Mouse (Mus musculus): Measurements from ENCODE around the gene Rpl37. TPM values are rescaled to one million over a fixed set of nuclear protein-coding genes. Genes with fewer than 3 reads are reported as not detected.

Gene Rpl37
- polyA plus RNA-seq, 1 experiment from 2014 or later, result 573 TPM

GRCm38 (mm10) chr15:5144021-5144778 lies 27.8 kb downstream of the Rpl37 start:
- Histone ChIP-seq H3K9ac (replicated peaks; ENCODE audit: low read depth) (peak overlapping the region; percentile 75), H3K27ac (ENCODE audit: low read length) (peak overlapping the region; percentile 78), H3K36me3 (ENCODE audit: insufficient read depth, low read length) (no peaks in the 10 kb centered on the region), H3K9me3 (ENCODE audit: low read length) (no peaks in the 10 kb centered on the region), H3K4me1 (ENCODE audit: insufficient read depth, low read depth, low read length) (no peaks in the 10 kb centered on the region; the same call in 1 of the 2 replicates), H3K4me2 (replicated peaks; ENCODE audit: low read depth, low read length) (peak overlapping the region; percentile 81), H3K27me3 (replicated peaks; ENCODE audit: insufficient read depth, low read length) (no peaks in the 10 kb centered on the region), H3K4me3 (ENCODE audit: low read depth, low read length) (peak overlapping the region; percentile 97)
- WGBS, result 2% methylated on average over 43 of the region's 61 CpGs
- TF ChIP-seq CTCF (IDR thresholded peaks at IDR 0.05) (peak; percentile 48), EP300 (IDR thresholded peaks at IDR 0.05) (no peak)
- DNase-seq (ENCODE audit: low spot score) (peak; percentile 50), ATAC-seq (peak; percentile 79)

GRCm38 (mm10) chr15:5145196-5145945 lies 28.9 kb downstream of the Rpl37 start:
- Histone ChIP-seq H3K27me3 (replicated peaks; ENCODE audit: insufficient read depth, low read length) (no peaks in the 10 kb centered on the region), H3K4me2 (replicated peaks; ENCODE audit: low read depth, low read length) (0 out of 2 replicates have a peak overlapping the region, but pooled peaks have one; percentile 81), H3K27ac (ENCODE audit: low read length) (no peak overlapping the region), H3K4me3 (ENCODE audit: low read depth, low read length) (no peak overlapping the region), H3K4me1 (ENCODE audit: insufficient read depth, low read depth, low read length) (no peaks in the 10 kb centered on the region; the same call in 1 of the 2 replicates), H3K9ac (replicated peaks; ENCODE audit: low read depth) (no peak overlapping the region), H3K36me3 (ENCODE audit: insufficient read depth, low read length) (no peaks in the 10 kb centered on the region), H3K9me3 (ENCODE audit: low read length) (no peaks in the 10 kb centered on the region)
- ATAC-seq (no peak), DNase-seq (ENCODE audit: low spot score) (no peak)
- TF ChIP-seq EP300 (IDR thresholded peaks at IDR 0.05) (no peak), CTCF (IDR thresholded peaks at IDR 0.05) (no peak)
- 38% methylated on average over 9 of the region's 9 CpGs for whole genome bisulfite sequencing

GRCm38 (mm10) chr15:5149187-5149586 lies 32.7 kb downstream of the Rpl37 start:
- TF ChIP-seq CTCF (IDR thresholded peaks at IDR 0.05), result no peak
- TF ChIP-seq EP300 (IDR thresholded peaks at IDR 0.05), result no peak
- H3K4me2 ChIP-seq (replicated peaks; ENCODE audit: low read depth, low read length), result no peak overlapping the region
- no peak overlapping the region for H3K4me3 ChIP-seq (ENCODE audit: low read depth, low read length)
- H3K9ac ChIP-seq (replicated peaks; ENCODE audit: low read depth), result no peak overlapping the region
- H3K27me3 ChIP-seq (replicated peaks; ENCODE audit: insufficient read depth, low read length), result no peaks in the 10 kb centered on the region
- H3K36me3 ChIP-seq (ENCODE audit: insufficient read depth, low read length), result no peaks in the 10 kb centered on the region
- 87% methylated on average over 4 of the region's 4 CpGs for WGBS
- no peaks in the 10 kb centered on the region for H3K9me3 ChIP-seq (ENCODE audit: low read length)
- DNase-seq (ENCODE audit: low spot score) (no peak), ATAC-seq (no peak)
- no peaks in the 10 kb centered on the region; the same call in 1 of the 2 replicates for H3K4me1 ChIP-seq (ENCODE audit: insufficient read depth, low read depth, low read length)
- no peak overlapping the region for H3K27ac ChIP-seq (ENCODE audit: low read length)

- Histone ChIP-seq H3K36me3 (ENCODE audit: insufficient read depth, low read length) (no peaks in the 10 kb centered on the region), H3K4me1 (ENCODE audit: insufficient read depth, low read depth, low read length) (peaks cover 6% of the 10 kb centered on the region; the same call in 1 of the 2 replicates), H3K27ac (ENCODE audit: low read length) (no peak overlapping the region), H3K27me3 (replicated peaks; ENCODE audit: insufficient read depth, low read length) (no peaks in the 10 kb centered on the region), H3K9ac (replicated peaks; ENCODE audit: low read depth) (no peak overlapping the region), H3K4me3 (ENCODE audit: low read depth, low read length) (no peak overlapping the region), H3K4me2 (replicated peaks; ENCODE audit: low read depth, low read length) (no peak overlapping the region), H3K9me3 (ENCODE audit: low read length) (no peaks in the 10 kb centered on the region)
- DNase-seq (ENCODE audit: low spot score), result no peak
- TF ChIP-seq CTCF (IDR thresholded peaks at IDR 0.05) (no peak), EP300 (IDR thresholded peaks at IDR 0.05) (no peak)
- no peak for ATAC-seq
- 89% methylated on average over 6 of the region's 6 CpGs for WGBS
Measured at GRCm38 (mm10) chr15:5152171-5152570, 35.7 kb downstream of the Rpl37 start.

- Histone ChIP-seq H3K27ac (ENCODE audit: low read length) (0 out of 2 replicates have a peak overlapping the region, but pooled peaks have one; percentile 14), H3K9me3 (ENCODE audit: low read length) (no peaks in the 10 kb centered on the region), H3K4me3 (ENCODE audit: low read depth, low read length) (no peak overlapping the region), H3K4me2 (replicated peaks; ENCODE audit: low read depth, low read length) (no peak overlapping the region), H3K4me1 (ENCODE audit: insufficient read depth, low read depth, low read length) (peaks cover 6% of the 10 kb centered on the region; the same call in 1 of the 2 replicates), H3K27me3 (replicated peaks; ENCODE audit: insufficient read depth, low read length) (no peaks in the 10 kb centered on the region), H3K36me3 (ENCODE audit: insufficient read depth, low read length) (no peaks in the 10 kb centered on the region), H3K9ac (replicated peaks; ENCODE audit: low read depth) (no peak overlapping the region)
- no peak for DNase-seq (ENCODE audit: low spot score)
- 43% methylated on average over 9 of the region's 9 CpGs for WGBS
- ATAC-seq, result no peak
- no peak for TF ChIP-seq EP300 (IDR thresholded peaks at IDR 0.05)
Measured at GRCm38 (mm10) chr15:5154621-5155020, 38.2 kb downstream of the Rpl37 start.

- H3K9me3 ChIP-seq (ENCODE audit: low read length), result no peaks in the 10 kb centered on the region
- TF ChIP-seq EP300 (IDR thresholded peaks at IDR 0.05), result no peak
- no peak overlapping the region for H3K4me3 ChIP-seq (ENCODE audit: low read depth, low read length)
- DNase-seq (ENCODE audit: low spot score), result no peak
- H3K27me3 ChIP-seq (replicated peaks; ENCODE audit: insufficient read depth, low read length), result no peaks in the 10 kb centered on the region
- H3K4me2 ChIP-seq (replicated peaks; ENCODE audit: low read depth, low read length), result no peak overlapping the region
- peaks cover 6% of the 10 kb centered on the region; the same call in 1 of the 2 replicates for H3K4me1 ChIP-seq (ENCODE audit: insufficient read depth, low read depth, low read length)
- no peak overlapping the region for H3K9ac ChIP-seq (replicated peaks; ENCODE audit: low read depth)
- no peak for ATAC-seq
- H3K36me3 ChIP-seq (ENCODE audit: insufficient read depth, low read length), result no peaks in the 10 kb centered on the region
- 62% methylated on average over 5 of the region's 5 CpGs for WGBS
- 0 out of 2 replicates have a peak overlapping the region, but pooled peaks have one; percentile 14 for H3K27ac ChIP-seq (ENCODE audit: low read length)
Measured at GRCm38 (mm10) chr15:5155093-5155492, 38.6 kb downstream of the Rpl37 start.

Data from lung, postnatal 0 days (tissue).